Mouse (Mus musculus) embryonic facial prominence, embryonic 11.5 days (tissue): ENCODE measurements at regions not wholly inside any gene's neighbourhood (a gene's known extent, or its start where the extent isn't known, plus 50 kb on each side); places are given as distances from the start of the nearest gene placed in this dataset.

Source experiments
- ATAC-seq: fragments of 200-750 bp; cut with Nextera tagmentation; replicated peaks from 2 replicates; pipeline ENCODE4 v1.8.0; 2017; ENCODE audit warnings: low read depth; ENCODE audit not compliant: insufficient number of reproducible peaks, low FRiP score, low TSS enrichment
- DNase-seq: peaks from one replicate; pipeline ENCODE4 v3.0.0-alpha.2; 2015; ENCODE audit warnings: low spot score
- H3K27ac ChIP-seq: fragments of 300-500 bp; sonication (generic); replicated peaks from 2 replicates; pipeline ENCODE4 v1.5.1; 2014; ENCODE audit warnings: mild to moderate bottlenecking, low read depth, low read length, control low read depth
- H3K27me3 ChIP-seq: fragments of 300-500 bp; sonication (generic); 2 replicates; pipeline ENCODE4 v1.6.1; 2014; ENCODE audit warnings: mild to moderate bottlenecking, low read length, moderate library complexity, mixed read lengths; ENCODE audit not compliant: control insufficient read depth, insufficient read depth
- H3K36me3 ChIP-seq: fragments of 300-500 bp; sonication (generic); replicated peaks from 2 replicates; pipeline ENCODE4 v1.6.1; 2014; ENCODE audit warnings: low read depth, mild to moderate bottlenecking, low read length, moderate library complexity, mixed read lengths; ENCODE audit not compliant: control insufficient read depth, insufficient read depth
- H3K4me1 ChIP-seq: fragments of 300-500 bp; sonication (generic); 2 replicates; pipeline ENCODE4 v1.6.1; 2014; ENCODE audit warnings: low read length, mixed read lengths; ENCODE audit not compliant: control insufficient read depth, insufficient read depth
- H3K4me2 ChIP-seq: fragments of 300-500 bp; sonication (generic); 2 replicates; pipeline ENCODE4 v1.6.1; 2014; ENCODE audit warnings: low read depth, mild to moderate bottlenecking, control low read depth, low read length, moderate library complexity
- H3K4me3 ChIP-seq: fragments of 300-500 bp; sonication (generic); 2 replicates; pipeline ENCODE4 v1.5.1; 2014; ENCODE audit warnings: low read depth, low read length, control low read depth
- H3K9ac ChIP-seq: fragments of 300-500 bp; sonication (generic); replicated peaks from 2 replicates; pipeline ENCODE4 v1.6.1; 2014; ENCODE audit warnings: mild to moderate bottlenecking, control low read depth, low read length
- H3K9me3 ChIP-seq: fragments of 300-500 bp; sonication (generic); replicated peaks from 2 replicates; pipeline ENCODE4 v1.6.1; 2016; ENCODE audit warnings: mild to moderate bottlenecking, low read length, inconsistent platforms, mixed read lengths; ENCODE audit not compliant: control insufficient read depth
- WGBS: fragments of 180-500 bp; shearing (Covaris S2); extraction: QIAGEN DNeasy Blood & Tissue Kit; methylation state at CpG from one replicate; pipeline ENCODE4 v1.1.7; 2014; 5-methylcytosine and 5-hydroxymethylcytosine counted together

DNA sequence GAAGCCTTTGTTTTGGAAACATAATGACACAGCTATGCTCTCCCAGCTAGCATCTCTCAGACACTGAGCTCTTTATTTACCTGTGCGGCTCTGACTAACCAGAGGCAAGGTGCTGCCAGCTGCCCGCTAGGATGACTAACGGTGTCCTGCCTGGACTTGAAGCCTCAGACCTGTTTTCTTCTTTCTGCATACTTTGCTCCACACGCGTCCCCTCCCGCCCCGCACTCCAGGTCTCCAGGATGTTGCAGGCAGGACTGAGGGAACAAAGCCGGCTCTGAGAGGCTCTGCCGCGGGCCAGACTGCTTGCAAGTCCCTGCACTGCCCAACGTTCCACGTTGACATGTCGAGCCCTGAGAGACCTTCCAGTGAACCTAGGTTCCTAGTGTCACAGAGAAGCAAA is 106.2 kb upstream of the Efcab1 start:
- DNase-seq, result peak; percentile 48

DNA sequence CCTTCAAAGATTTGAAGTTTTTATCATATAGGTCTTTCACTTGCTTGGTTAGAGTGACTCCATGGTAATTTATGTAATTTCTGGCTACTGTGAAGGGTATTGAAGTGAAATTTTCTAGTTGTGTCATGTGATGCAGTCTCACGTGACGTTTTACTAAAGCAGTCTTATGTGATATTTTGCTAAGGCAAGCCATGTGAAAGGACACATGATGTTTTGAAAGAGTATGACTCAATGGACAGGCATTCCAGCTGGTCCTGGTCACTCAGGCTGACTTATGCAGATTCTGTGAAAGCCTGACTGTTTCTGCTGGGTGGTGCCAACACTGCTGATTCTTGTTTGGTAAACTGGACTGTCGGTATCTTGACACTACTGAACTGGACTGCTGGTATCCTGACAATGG is 79.4 kb upstream of the Efcab1 start:
- no peak for ATAC-seq
- no peaks in the 10 kb centered on the region for H3K4me1 ChIP-seq
- no peak overlapping the region for H3K4me3 ChIP-seq
- H3K27ac ChIP-seq, result no peak overlapping the region
- H3K4me2 ChIP-seq, result no peak overlapping the region
- H3K9me3 ChIP-seq, result no peaks in the 10 kb centered on the region
- no peaks in the 10 kb centered on the region for H3K27me3 ChIP-seq
- WGBS, result 81% methylated on average over 3 of the region's 3 CpGs
- no peaks in the 10 kb centered on the region for H3K36me3 ChIP-seq
- H3K9ac ChIP-seq, result no peak overlapping the region
- no peak for DNase-seq

More for the DNA sequence above, 106.2 kb upstream of the Efcab1 start:
- H3K36me3 ChIP-seq, result no peaks in the 10 kb centered on the region
- no peak overlapping the region for H3K27ac ChIP-seq
- 46% methylated on average over 13 of the region's 13 CpGs for WGBS
- no peak overlapping the region for H3K9ac ChIP-seq
- H3K27me3 ChIP-seq, result no peaks in the 10 kb centered on the region
- H3K4me3 ChIP-seq, result no peak overlapping the region
- 0 out of 2 replicates have a peak, but pooled peaks have one; percentile 48 for ATAC-seq
- H3K4me2 ChIP-seq, result no peak overlapping the region
- H3K4me1 ChIP-seq, result no peaks in the 10 kb centered on the region
- no peaks in the 10 kb centered on the region for H3K9me3 ChIP-seq

DNA sequence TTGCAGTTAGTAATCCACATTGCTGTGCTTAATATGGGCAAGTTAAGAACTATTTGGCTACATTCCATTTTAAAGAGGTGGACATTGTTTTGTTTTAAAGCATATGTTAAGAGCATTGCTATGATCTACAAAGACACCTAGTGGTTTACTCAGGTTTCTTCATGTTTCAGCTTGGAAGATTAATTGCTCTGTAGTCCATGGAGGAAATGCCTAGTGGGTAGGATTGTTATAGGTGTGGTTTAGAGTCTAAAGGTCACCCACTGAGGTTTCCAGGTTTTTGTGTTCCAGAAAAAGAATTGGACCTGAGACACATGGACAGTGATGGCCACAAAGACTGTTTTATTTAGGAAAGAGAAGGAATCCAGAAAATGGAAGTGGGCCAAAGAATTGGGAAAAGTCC is 65.6 kb upstream of the Efcab1 start:
- H3K4me2 ChIP-seq, result no peak overlapping the region
- no peak for DNase-seq
- no peaks in the 10 kb centered on the region for H3K36me3 ChIP-seq
- H3K4me3 ChIP-seq, result no peak overlapping the region
- no peak for ATAC-seq
- H3K27ac ChIP-seq, result no peak overlapping the region
- H3K9ac ChIP-seq, result no peak overlapping the region
- no peaks in the 10 kb centered on the region for H3K27me3 ChIP-seq
- H3K4me1 ChIP-seq, result no peaks in the 10 kb centered on the region
- H3K9me3 ChIP-seq, result no peaks in the 10 kb centered on the region
